In genomic region chr13:49957993-49958681, GRCm38 (mm10) we compare ENCODE assay signal across 7 mouse cellular contexts.
DNase-seq lines count a peak whose midpoint lies in the region; ATAC-seq lines count a peak whose summit lies in the region.
"Not testable (repeated sequence)": the region's sequence is repeated elsewhere in the genome, so short reads cannot be mapped to it uniquely, and the experiment has no call there.

No protein-coding gene starts in this region.

- H3K9me3 ChIP-seq in forebrain, embryonic 16.5 days (ENCODE audit: control insufficient read depth, low read length); hindbrain, embryonic 15.5 days: not testable (repeated sequence)

- H3K4me3 ChIP-seq in forebrain, embryonic 16.5 days (replicated peaks; ENCODE audit: low read length); hindbrain, embryonic 15.5 days: not testable (repeated sequence)

- not testable (repeated sequence) for H3K27ac ChIP-seq in forebrain, embryonic 16.5 days (ENCODE audit: low read length); hindbrain, embryonic 15.5 days (replicated peaks)

- not testable (repeated sequence) for H3K9ac ChIP-seq in forebrain, embryonic 16.5 days (replicated peaks; ENCODE audit: low read depth, low read length); hindbrain, embryonic 15.5 days

- peak; percentile 4 for DNase-seq in adipocyte (ENCODE audit: low spot score)
- peak; percentile 18 to 23 for DNase-seq in cerebellum, postnatal 25 days
- DNase-seq in layer of hippocampus, postnatal 14 days (ENCODE audit: low spot score in 2 of 2) = peak; percentile 12 to 16
- peak; percentile 46 for DNase-seq in retina, embryonic 14.5 days (ENCODE audit: low spot score)

- not testable (repeated sequence) for H3K27me3 ChIP-seq in forebrain, embryonic 16.5 days (replicated peaks; ENCODE audit: control insufficient read depth, insufficient read depth, low read length); hindbrain, embryonic 15.5 days

- H3K4me1 ChIP-seq in forebrain, embryonic 16.5 days (replicated peaks; ENCODE audit: control insufficient read depth, insufficient read depth, low read length); hindbrain, embryonic 15.5 days (replicated peaks): not testable (repeated sequence)

- 27% methylated on average over 5 of the region's 6 CpGs for WGBS in forebrain, embryonic 16.5 days
- WGBS in hindbrain, embryonic 15.5 days = 21% methylated on average over 5 of the region's 6 CpGs

- H3K36me3 ChIP-seq in forebrain, embryonic 16.5 days (ENCODE audit: control insufficient read depth, insufficient read depth); hindbrain, embryonic 15.5 days: not testable (repeated sequence)

- H3K4me2 ChIP-seq in forebrain, embryonic 16.5 days (ENCODE audit: low read length); hindbrain, embryonic 15.5 days: not testable (repeated sequence)

- 0 out of 2 replicates have a peak, but pooled peaks have one; percentile 52 for ATAC-seq in forebrain, embryonic 16.5 days
- peak; percentile 68 for ATAC-seq in hindbrain, embryonic 15.5 days (ENCODE audit: low FRiP score, low read depth)
- ATAC-seq in megakaryocyte-erythroid progenitor cell, adult 5-6 weeks (replicated peaks; ENCODE audit: low FRiP score, low TSS enrichment, poor library complexity, severe bottlenecking) = 0 out of 2 replicates have a peak, but pooled peaks have one; percentile 41
